Mouse (Mus musculus) cerebellum, adult 9-11 months (tissue): Measurements from ENCODE around the gene Btbd11.
A peak's percentile ranks its signal among the peaks of the same experiment; 100 is the strongest.

ENCODE experiments used
- DNase-seq: peaks from one replicate; pipeline ENCODE4 v3.0.0; 2022

Gene Btbd11

DNA sequence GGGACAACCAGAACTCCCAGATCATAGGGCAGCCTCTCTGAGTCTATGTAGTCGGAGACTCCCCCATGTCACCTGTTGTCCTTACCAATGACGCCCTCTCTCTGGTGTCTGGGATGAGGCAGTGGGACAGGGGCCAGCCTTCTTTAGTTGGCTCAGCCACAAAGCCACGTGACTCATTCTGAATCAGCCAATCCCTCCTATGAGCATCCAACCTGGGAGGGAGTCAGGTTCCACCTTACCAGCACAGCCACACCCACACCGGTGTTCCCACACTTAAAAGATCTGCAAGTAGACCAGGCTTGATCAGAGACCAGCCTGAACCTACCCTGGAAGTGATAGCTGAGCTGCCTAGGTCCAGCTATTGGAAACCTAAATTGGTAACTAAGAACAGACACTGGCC is 141.1 kb downstream of the Btbd11 start:
- no peak for DNase-seq

DNA sequence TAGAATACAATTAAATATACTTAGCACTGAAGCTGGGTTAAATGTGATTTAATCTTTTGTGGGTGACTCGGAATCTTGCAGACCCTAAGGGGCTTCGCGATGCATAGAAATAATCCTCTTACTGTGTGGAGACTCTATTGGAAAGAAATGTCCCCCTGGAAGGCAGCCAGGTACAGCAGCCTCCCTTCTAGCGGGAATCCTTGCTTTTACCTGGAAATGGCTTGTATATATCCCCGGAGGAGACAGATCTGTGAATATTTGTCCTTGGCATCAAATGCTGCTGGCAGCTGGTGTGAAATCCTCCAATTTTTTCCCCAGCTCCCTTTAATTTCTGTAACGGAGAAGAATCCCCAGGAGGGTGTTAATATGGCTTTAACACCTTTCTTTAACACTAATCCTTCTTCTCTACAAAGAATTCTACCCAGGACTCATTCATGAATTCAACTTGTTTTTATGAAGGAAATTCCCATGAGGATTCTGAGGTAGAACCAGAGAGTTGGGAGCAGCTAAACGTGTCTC is 146.6 kb downstream of the Btbd11 start:
- no peak for DNase-seq

DNA sequence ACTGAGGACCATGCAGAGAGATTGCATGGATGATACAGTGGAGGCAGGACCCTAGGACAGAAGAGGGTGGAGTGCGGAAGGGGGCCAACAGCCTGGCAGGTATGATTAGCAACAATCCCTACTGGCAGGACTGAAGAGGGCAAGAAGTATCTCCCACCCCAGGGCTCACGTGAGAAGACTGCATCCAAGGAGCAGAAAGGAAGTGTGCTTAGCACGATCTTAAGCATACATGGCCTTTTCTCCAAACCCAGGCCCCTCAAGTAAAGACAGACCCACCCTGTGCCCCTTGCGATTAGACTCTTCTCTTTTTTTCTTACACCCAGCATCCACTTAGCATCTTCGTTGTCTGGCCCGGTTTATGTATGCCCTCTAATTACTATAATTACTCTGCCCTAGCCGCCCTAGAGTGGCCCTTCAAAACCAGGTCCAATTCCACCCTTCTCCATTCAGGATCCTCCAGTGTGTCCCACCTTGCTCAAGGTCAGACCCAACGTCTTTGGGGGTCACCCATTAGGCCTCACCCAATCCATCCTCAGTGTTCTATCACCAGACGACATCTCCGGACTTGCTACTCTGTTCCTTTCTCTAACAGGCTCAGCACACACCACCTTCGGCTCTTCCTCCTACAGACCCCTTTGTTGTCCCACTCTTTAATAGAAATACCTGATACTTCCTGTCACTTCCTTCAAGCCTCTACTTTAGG is 151.6 kb downstream of the Btbd11 start:
- no peak for DNase-seq

DNA sequence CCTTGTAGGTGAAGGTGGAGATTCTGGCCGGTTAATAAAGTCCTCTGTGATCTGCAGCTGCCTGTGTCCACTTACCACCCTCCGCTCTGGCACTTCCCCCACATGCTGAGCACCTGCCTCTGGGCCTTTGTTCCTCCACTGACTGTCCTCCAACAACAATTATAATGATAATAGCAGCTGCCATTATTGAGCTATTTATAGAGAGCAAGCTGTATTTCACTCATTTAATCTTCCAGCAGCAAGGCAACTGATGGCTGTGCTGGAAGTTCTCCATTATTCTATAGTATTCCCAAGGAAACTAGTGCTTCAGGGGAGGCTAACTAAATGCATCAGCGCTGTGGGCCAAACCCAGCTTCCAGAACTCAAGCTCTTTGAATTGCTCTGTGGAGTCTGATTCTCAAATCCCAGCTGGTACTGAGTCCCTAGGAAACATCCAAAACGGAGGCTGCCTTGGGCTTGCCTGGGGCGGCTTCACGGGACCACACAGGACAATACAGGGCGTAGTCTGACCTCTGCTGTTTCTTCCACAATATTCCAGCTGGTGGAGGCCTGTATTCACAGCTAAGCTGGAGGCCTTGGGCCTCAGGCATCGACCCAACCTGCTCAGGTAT is 153.0 kb downstream of the Btbd11 start:
- no peak for DNase-seq

DNA sequence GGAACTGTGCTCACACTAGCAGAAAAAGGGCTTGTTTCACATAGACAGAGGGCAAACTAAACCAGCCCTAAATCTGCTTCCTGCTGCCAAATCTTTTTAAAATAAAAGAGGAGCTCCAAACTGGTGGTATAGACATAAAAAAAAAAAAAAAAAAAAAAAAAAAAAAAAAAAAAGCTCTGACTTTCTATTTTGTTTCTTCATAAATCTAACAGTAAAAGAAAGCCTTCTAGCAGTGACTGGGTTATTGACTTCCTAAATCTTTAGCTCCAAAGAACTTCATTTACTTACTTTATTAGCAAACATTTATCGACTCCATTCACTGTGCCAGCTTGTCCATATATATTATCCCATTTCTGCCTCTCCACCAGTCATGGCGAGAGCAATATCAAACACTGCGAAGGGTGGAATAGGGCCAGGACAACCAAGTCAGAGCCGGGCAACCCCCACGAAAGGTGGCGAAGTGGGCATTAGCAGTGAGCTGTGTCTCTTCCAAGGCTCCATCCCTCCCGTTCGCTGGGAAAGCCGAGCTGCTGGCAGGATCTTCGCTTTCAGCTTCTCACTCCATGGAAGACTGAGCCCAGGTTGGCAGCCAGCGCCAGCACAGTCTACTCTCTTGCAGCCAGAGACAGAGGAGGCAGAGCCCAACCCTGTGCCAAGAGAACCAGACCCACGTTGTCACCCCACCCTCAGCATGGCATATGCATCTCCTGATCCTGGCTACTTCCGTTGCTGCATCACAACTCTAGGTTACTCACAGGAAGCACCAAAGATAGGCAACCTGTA is 153.9 kb downstream of the Btbd11 start:
- no peak for DNase-seq

DNA sequence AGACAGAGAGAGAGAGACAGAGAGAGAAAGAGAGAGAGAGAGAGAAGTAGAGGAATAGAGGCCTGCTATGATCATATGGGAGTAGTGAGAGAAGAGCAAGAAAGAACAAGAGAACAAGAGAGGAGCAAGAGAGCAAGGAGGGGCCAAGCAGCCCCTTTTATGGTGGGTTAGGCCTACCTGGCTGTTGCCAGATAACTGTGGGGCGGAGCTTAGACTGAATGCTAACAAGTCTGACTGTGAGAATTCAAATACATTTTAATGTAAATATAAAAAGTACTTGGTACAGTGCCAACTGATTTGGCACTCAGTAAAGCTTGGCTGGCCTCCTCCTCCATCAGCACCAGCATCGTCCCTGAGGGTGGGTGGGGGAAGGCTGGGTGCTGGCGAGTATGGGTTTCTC is 154.9 kb downstream of the Btbd11 start:
- no peak for DNase-seq

DNA sequence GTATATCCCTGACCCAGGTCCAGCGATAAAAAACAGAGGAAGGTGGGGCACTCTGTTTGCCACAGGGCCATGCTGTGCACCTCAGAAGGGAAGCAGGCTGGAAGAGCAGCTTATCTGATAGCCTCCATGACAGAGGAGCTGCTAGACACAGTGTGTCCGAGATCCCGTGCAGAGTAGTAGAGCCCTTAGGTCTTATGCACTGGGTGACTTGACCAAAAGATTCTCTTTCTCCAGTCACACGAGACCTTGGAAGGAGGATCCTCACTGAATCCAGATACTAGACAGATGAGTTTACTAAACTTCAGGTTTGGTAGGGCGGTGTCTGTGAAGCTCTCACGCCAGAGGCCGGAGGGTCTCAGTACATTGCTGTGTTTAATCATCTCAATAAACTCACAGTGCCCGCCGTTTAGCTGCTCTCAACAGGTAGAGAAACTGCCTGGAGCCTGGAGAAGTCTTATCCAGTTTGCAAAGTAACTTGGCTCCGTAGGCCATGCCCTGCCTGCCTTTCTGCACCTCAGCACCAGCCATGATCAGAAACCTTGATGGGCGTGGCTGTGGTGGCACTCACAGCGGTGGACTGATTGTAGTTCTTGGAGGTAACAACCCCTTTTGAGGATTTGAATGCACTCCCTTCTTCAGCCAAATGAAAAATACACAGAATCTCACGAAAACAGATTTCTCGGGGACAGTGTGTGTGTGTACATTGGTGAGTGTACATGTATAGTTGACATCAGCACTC is 155.4 kb downstream of the Btbd11 start:
- no peak for DNase-seq

DNA sequence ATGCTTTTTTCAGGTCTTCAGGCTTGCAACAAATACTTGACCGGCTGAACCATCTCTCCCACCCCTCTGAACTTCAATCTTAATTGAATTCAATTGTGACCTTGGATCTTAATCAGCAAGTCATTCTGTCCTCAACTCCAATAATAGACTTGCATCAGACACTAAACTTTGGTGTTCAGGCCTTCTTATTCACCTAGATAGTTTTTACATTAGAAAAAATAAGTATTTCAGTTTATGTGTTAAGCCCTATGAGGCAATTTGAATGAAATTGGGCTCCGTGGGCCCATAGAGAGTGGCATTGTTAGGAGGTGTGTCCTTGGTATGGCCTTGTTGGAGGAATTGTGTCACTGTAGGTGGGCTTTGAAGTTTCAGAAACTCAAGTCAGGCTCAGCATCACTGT is 156.7 kb downstream of the Btbd11 start:
- no peak for DNase-seq

DNA sequence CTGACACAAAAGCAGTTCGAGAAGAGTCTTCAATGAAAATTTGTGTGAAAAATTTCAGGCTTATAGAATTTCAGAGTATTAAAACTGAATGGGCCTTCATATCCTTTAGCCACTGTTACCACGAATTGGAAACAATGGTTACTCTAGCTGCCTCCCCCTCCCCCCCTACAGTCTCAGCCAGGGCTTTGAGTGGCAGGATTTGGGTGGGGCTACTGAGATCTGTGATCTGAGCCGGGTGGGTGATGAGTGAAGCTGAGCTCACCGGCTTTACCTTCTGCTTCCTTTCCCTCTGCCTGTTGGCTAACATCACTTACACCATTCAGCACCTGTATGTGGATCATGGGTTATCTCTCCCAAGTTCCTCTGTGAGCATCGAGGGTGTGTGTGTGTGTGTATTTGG is 158.4 kb downstream of the Btbd11 start:
- DNase-seq = no peak

DNA sequence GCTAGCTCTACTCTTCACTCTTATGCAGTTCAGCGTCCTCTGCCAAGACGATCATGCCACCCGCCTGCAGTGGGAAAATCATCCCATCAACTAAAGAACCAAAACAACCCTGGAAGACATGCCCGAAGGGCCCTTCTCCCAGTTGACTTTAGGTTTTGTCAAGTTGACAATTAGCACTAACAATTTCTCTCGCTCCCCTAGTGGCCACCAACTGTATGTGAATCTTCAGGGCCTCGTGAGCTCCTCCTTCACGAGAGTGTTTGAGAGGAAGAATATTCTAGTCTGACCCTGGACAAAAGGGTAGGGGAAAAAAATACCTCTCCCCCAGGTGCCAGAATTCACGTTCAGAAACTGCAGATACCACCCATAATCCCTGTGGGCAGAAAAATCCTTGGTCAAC is 168.6 kb downstream of the Btbd11 start:
- DNase-seq = no peak

DNA sequence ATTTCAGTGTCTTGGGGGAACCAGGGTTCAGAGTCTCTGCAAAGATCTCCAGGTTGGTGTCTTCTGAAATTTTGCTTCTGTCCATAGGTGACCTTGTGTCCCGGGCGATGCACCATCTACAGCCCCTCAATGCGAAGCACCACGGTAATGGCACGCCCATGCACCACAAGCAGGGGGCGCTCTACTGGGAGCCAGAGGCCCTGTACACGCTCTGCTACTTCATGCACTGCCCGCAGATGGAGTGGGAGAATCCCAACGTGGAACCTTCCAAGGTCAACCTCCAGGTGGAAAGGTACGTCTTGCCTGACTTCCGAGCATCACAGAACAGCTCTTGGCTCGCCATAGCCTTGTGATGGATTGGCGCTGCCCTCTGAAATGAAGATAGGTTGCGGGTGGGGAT is 174.8 kb downstream of the Btbd11 start:
- no peak for DNase-seq

DNA sequence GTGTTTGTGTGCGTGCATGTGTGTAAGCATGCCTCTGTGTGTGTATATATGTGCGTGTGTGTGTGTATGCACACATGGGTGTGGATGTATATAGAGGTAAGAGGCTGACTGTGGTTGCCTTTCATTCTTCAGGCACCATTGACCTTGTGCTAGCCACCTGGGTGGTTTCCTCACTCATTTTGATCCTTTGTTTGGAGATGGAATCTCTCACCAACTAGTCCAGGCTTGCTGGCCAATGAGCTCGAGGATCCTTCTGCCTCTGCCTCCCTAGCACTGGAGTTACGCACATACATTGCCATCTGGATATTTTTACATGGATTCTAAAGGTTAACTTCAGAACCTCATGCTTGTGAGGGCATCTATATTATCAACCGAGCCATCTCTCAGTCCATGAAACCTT is 184.8 kb downstream of the Btbd11 start:
- no peak for DNase-seq

DNA sequence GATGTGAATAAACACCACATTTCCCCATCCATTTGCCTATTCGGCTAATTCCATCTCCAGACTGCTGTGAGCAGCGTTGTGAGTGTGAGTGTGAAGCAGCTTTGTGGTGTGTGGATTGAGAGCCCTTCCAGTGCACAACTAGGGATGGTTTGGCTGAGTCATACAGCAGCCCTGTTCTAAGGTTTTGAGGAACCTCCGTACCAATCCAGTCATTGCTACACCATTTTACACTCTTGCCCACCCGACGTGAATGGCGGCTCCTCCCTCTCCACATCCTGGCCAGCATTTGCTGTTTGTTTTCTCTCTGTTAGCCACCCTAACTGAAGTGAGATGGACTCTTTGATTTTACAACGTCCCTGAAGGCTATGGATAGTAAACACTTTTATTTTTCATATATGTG is 186.0 kb downstream of the Btbd11 start:
- DNase-seq = no peak

DNA sequence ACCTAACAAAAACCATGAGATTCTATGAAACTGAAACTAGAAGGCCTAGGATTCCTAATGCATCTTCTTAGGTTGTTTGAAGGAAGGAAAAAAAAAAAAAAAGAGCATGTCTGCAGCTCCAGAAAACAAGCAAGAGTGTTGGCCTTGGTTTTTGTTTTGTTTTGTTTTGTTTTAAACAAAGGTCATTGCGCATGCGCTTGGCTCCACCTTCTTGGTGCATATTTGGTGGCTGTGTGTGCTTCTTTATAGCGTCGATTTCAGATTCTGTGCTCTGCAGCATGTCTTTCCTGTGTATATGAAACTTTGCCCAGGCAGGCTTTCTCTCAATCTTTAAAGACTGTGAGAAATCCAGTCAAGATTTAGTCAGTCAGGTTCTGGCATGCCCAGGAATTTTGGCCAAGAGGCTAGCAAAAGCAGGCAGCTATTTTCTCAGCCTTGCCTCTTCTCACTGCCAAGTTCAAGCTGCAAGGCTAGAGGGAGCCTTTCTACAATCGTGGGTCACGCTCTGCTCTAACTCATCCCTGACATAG is 191.3 kb downstream of the Btbd11 start:
- no peak for DNase-seq

DNA sequence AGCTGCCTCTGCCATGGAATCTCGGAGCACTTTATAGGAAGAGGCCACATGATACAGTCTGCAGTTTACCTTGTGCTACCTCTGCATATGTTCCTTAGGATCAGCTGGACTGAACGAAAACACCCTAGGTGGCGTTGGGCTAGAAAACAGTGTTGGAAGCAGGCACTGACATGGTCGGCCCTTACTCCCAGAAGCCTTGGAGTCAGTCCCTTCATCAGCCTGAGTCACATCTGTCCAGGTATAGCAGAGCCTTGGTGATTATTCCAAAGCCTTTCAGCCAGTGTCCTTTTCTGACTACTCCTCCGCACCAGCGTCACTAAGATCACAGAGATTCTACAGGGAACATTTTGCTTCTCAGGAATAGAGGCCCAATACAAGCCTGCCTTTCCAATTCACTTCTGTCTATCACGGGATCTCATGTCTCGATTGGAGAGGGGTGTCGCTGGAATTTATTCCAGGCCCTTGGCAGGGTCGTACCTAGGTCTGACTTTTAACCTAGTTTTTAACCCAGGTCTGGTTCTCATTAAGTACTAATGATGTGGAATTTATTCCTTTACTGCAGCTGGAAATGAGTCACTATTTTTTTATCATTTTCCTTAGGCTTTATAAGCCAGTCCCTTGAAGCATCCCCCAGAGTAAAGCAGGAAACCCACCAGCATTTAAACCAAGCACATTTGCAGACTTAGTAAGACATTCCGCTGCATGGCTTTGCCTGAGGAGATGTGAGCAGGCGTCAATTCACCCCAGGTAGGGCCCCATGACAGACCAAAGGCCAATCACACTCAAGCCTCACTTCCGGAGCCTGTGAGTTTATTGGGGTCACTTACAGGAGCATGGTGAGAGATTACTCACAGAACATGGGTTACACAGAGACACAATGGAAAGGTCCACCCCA is 192.2 kb downstream of the Btbd11 start:
- no peak for DNase-seq

DNA sequence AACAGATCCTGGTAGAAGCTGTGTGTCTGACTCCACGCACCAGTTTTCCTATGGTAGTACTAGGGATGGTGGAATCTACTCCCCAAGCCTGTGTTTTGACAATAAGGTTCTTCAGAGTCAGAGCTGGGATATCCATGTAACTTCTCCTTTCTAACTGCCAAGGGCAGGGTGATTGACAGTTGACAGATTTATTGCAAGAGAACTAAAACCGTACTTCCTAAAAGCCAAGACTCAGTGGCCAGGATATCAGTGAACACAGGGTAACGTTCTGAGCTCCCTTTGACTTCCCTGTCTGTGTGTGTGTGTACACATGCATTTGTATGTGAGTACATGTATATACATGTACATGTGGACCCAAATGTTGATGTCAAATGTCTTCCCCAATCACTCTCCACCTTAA is 201.1 kb downstream of the Btbd11 start:
- no peak for DNase-seq

DNA sequence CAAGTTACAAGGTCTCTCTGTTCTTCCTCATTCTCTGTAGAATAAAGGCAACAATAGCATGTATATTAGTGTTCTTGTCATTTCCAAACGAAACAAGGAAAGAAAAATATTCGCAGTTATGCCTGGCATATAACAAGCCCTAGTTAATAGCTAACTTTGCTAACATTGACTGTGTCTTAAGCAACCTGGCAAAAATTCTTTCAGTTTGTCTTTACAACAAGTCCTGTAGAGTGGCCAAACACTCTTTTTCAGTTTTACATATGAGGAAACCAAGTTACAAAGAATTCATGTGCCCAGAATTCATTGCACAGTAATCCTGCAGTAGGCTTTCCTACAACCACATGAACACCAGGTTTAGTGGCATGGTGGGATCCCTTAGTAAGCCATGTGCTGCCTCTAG is 203.4 kb downstream of the Btbd11 start:
- DNase-seq = no peak

DNA sequence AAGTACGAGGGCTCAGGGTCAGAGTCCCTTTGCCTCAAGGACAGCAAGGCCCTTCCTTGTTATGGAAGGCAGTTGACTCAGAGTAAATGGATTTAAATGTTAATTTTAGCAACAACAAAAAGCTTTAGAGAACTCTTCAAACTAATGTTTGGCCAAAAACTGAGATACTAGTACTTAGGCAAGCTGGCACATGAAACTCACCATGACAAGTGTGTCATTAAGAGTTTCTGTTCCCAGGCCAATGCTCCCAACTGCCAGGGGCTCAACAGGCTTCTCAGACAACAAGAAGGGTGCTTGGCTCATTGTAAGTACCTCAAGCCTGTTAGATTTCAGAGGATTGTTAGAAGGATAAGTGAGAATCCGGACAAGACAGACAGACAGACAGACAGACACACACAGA is 204.7 kb downstream of the Btbd11 start:
- no peak for DNase-seq

DNA sequence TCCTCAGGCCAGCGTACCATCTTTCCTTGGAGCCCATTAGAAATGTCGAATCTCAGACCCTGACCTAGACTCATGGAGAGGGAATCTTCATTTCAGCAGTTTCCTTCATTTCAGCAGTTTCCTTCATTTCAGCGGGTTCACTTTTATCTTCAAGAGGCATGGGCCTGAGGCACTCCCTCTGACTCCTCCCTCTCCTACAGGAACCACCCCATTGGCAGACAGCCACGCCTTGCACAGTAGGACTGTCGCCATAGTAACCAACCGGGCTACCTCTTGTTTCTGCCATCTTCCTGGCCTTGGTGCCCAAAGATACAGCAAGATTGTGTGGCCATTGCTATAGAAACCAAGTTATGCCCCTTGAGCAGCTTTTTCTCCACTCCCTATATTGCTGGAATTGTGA is 205.4 kb downstream of the Btbd11 start:
- no peak for DNase-seq

DNA sequence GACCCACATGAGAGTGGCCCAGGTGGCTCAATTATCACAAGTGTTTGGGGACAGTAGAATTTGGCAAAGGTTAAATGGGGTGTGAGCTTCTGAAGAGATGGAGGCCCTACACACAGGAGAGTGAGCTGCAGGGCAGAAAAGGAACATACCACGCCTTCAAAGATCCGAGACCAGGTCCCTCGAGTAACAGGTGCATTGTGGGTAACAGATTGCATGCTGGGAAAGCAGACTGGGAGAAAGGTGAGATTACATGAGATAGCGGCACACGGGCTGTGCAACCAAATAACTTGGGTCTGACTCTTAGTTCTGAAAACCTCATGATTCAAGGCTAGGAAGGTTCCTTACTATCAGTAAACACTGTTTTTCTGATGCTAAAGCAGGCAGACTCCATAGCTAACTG is 209.7 kb downstream of the Btbd11 start:
- no peak for DNase-seq

DNA sequence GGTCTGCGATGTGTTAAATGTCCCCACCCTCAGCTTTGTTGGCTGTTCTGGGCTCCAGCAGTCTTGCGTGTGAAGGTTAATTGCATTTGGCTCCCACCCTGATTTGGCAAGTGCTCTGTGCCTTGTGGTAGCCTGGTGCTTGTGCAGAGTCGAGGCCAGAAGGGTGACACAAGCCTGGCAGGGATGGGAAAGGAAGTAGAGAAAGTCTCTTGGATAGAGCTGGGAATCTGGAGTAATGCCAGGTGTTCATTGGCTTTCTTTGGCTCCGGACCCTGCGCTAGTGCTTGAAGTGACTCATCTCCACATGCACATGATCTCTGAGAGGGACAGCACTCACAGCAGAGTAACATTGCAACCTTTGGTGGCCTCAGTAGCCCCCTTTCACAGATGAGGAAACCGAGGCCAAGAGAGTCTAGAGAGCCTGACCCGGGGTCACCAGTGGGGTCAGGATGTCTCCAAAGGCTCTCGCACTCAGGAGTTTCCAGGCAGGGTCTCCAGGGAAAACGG is 211.5 kb downstream of the Btbd11 start:
- peak; percentile 77 for DNase-seq
